Mouse (Mus musculus): Measurements from ENCODE around the gene Gm44805.
A peak's percentile ranks its signal among the peaks of the same experiment; 100 is the strongest.
"Not testable (repeated sequence)": the region's sequence is repeated elsewhere in the genome, so short reads cannot be mapped to it uniquely, and the experiment has no call there.

The Gm44805 gene

DNA sequence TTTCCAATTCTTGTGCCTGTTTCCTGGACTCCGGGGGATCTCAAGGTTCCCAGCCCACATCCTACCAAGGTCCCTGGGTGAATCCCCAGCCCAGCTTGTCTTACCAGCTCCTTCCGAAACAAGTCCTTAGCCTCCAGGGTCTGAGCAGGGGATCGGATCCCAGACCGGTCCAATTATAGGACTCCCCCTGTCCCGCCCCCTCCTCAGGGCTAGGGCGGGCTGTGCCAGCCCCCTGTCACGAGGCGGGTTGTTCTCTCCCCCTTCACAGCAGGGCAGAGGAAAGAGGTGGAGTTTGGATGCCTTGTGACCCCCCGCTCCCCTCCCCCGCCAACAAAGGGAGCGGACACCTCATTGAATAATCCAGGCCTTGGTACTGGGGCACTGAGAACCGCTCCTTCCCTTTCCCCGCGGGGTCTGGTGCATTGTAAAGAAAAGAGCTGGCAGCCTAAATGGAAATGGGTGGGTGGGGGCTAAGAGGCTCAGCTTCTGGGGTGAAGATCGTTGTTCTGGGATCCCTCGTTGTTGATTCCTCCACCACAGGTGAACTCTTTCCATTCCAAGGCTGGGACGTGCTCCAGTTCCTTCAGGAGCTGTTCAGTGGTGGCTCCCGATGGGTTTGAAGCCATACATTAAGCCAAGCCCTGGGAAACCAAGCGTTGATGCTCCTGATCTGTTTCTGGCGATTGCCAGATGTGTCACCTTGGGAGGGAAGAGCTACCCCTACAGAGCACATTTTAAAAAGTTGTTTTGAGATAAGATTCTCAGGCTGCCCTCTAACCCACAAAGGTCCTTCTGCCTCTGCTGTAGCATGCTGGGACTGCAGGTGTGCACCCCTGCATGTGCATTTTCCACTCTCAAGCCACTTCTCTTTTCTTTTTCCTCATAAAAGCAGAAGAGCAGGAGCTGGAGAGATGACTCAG is 17.9 kb upstream of the Gm44805 start, which contains the start of gene Apoe:
Apoe (minus strand) TSS at position 282 of the 920 bp plus-strand sequence.
- DNase-seq: peak; percentile 76

- no peak for DNase-seq
These were observed 17.0 kb upstream of the Gm44805 start for GRCm38 (mm10) chr7:19697949-19698906.

DNA sequence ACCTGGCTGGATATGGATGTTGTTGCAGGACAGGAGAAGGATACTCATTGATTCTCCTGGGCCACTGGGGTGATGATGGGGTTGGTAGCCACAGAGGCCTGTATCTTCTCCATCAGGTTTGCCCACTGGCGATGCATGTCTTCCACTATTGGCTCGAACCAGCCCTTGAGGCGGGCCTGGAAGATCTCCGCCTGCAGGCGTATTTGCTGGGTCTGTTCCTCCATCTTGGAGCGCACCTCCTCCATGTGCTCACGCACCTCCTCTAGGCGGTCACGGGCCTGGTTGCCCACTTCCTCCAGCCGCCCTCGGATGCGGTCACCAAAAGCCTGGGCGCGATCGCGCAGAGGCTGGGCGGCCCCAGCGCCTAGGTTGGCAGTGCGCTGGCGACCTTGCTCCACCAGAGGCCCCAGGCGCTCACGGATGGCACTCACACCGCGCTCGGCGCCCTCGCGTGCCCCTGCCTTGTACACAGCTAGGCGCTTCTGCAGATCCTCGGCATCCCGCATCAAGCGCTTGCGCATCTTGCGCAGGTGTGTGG is 15.2 kb upstream of the Gm44805 start:
- DNase-seq: no peak

GRCm38 (mm10) chr7:19695881-19696280 is 14.7 kb upstream of the Gm44805 start:
- DNase-seq: no peak

DNA sequence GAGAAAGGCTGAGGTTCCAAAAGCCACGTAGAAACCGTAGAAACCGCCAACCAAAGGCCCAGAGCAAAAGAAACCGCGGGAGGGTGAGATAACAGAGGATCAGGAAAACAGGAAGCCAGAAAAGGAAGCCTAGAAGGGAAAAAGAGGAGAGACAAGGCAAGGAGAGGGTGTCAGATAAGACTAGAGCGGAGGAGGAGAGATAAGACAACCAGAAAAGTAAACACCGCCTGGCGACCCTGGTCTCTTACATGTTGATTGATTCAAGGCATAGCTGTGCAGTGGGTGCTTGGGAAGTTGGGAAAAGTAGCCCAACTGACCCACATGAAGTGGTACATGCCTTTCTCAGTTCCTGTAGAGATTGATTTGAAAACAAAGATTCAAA is 14.0 kb upstream of the Gm44805 start:
- no peak for DNase-seq

- no peak for DNase-seq
These were observed 13.4 kb upstream of the Gm44805 start for GRCm38 (mm10) chr7:19694336-19695212.

DNA sequence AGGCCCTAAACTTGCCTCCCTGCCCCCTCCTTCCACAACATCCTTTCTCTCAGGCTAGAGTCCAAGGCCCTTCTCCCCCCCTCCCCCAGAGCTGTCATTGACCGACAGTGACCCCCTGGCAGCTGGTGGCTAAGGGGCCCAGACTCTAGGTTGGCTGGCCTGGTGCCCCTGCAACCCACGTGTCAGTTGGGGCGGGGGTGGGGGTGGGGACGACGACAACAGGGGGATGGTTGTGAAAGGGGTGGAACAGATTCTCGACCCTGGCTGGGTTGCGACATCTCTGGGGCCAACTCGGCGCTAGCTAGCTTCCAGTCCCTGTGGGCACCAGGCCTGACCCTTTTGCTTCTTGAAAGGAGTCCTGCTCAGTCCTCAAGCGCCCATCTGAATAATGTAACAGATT is 12.2 kb upstream of the Gm44805 start:
- DNase-seq: peak; percentile 57

DNA sequence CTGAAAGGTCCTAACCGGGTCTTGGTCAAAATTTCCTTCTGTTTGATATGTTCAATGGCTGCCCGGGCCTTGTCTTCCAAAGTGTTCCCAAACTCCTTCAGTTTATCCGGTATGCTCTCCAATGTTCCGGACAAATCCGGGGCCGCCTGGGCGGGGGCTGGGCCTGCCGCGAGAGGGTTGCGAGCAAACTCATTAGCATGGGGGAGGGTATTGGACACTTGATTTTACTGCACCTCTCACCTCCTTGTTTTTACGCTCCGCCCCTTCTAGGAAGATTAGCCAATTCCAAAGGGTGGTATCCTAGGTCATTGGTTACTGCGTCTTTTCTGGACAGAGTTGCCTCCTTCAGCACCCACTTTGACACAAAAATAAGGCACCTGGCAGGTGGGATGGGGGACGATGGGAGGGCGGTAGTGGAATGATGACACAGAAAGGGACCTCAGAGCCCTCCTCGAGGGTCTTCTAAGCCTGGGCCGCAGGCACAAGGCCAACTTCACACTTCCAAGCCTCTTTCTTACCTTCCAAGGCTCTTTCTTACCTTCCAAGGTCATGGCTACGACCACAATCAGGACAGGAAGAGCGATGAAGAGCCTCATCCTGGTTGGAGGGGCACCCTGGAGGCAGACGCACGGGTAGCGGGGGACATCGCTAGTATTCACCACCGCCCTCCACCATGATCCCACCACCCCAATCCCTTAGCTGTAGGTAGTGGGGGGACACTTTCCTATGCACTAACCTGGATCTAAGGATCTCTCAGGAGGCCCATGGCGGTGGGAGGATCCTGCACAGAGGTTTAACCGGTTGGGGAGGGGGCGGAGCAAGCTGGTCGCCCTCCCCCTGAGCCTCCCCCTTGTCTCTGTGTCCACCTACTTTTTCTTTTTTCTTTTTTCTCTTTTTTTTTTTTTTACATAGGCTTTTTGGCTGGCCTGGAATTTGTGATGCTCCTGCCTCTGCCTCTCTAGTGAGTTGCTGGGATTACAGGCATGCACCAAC is 10.9 kb upstream of the Gm44805 start, which contains the start of gene Apoc1:
Apoc1 (minus strand) TSS at position 788 of the 993 bp plus-strand sequence.
- DNase-seq: no peak

DNA sequence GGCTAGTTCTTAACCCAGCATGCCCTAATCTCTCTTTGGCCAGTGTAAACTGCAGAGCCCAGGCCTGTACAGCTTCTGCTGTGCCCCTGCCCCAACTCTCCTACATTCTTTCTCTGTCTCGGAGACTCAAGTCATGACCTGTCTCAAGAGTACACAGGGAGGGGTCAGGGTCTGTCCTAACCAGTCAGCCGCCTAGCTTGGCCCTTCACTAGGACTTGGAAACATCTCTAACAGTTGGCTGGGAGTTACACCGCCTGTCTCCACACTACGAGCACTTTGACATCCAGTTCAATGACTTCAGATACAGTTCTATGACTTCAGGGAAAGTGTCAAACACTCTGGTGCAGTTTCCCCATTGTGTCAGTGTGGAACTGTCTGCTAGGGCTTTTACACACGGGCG is 10.2 kb upstream of the Gm44805 start:
- no peak for DNase-seq

GRCm38 (mm10) chr7:19690845-19691244 is 9.6 kb upstream of the Gm44805 start:
- DNase-seq: no peak

- DNase-seq: no peak
These were observed 7.4 kb upstream of the Gm44805 start for GRCm38 (mm10) chr7:19688611-19689010.

GRCm38 (mm10) chr7:19688101-19688500 is 6.9 kb upstream of the Gm44805 start:
- DNase-seq: no peak

DNA sequence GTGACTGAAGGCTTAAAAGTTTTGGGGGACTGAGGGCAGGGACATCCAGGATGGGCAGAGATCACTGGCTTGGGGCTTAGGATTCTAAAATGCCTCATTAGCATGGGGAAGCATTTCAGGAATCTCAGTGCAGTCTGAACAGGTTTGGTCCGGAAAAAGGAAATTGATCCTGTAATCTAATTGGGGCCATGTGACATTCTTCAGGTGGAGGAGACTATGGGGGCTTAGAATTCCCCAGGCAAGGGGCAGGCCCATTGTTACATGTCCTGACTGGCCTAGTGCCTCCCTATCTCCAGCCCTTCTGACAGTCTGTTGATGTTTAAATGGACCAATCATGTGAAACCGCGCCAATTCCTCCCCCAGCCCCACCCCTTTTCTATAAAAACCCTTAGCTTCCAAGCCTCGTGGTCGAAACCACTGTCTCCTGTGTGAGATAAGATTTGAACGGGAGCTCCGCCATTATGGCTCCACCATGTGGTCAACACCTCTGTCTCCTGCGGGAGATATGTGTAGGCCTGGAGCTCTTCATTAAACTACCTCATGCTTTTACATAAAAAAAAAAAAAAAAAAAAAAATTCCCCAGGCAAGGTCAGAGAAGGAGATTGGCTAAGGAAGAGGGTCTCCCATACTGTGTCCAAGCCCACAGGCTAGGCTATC is 5.8 kb upstream of the Gm44805 start:
- not testable (repeated sequence) for DNase-seq

- DNase-seq: no peak
These were observed 5.3 kb upstream of the Gm44805 start for GRCm38 (mm10) chr7:19686521-19686920.

- no peak for DNase-seq
These were observed 4.2 kb upstream of the Gm44805 start for GRCm38 (mm10) chr7:19685374-19685773.

DNA sequence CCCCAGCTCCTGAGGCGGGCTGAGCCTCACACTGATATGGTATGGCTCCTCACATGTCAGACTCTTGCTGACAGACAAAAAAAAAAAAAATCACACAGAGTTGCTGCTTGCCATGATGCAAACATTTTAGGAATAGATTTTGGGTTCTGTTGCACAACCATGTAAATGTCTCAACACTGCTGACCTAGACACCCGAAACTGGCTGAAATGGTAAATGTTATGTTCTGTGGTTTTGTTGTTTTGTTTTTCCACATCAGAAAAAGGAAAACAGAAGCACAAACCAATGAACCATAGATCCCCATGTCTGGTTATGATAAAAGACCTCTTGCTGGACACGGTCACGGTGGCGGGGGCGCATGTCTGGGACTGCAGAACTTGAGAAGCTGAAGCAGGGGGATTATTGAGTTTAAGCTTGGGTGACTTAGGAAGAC is 2.6 kb upstream of the Gm44805 start:
- DNase-seq: no peak

- no peak for DNase-seq
These were observed 1.8 kb upstream of the Gm44805 start for GRCm38 (mm10) chr7:19682979-19683378.

DNA sequence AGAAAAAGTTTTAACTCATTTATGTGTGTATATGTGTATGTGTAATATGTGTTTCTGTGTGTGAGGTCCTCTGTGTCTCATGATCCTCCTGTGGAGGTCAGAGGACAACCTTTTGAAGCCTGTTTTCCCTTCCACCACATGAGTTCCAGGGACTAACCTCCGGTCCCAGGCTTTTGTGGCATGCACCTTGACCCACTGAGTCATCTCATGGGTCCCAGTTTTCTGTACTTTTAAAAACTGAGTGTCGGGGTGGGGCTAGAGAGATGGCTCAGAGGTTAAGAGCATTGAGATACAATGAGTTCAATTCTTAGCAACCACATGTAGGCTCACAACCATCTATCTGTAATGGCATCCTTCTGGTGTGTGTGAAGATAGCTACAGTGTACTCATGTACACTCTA is 521 bp downstream of the Gm44805 start:
- DNase-seq: no peak

GRCm38 (mm10) chr7:19678901-19679300 is 2.3 kb downstream of the Gm44805 start:
- no peak for DNase-seq

DNA sequence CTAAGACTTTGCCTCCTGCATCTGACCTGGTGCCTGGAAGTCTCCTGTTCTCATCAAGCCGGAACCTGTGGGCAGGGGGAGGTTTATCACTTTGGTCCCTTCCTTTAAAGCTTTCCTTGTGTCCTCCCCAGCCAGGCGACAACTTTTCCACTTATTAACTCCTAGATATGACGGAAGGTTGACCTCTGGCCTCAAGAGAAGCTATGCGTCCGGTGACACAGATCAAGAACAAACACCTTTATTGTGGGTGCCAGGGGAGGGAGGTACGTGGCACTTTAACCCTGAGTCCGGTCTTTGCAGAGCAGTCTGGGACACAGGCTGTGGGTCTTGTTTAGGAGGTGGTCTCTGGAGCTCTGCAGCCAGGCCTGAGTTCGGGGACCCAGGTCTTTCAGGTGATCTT is 3.4 kb downstream of the Gm44805 start, which contains the start of gene Apoc2:
Apoc2 (minus strand) TSS at position 70 of the 400 bp plus-strand sequence.
- no peak for DNase-seq

Data from right cerebral cortex, adult 18-20 months (tissue).